Comparison of ENCODE assay signal across 30 mouse cellular contexts in genomic region chr2:29456631-29457320, GRCm38 (mm10).
DNase-seq lines count a peak whose midpoint lies in the region; ATAC-seq and TF ChIP-seq lines count a peak whose summit lies in the region.
"Had no signal": no experiment of that assay in that cellular context is flagged by ENCODE, and none has a peak within 500 bp of the region (broad histone marks: within the 10 kb centered on the region; RNA-seq: fewer than 3 reads in every experiment).

No protein-coding gene starts in this region.

- no peak overlapping the region for H3K4me3 ChIP-seq in liver, postnatal 0 days (ENCODE audit: low read depth, low read length)
- H3K4me3 ChIP-seq in liver, embryonic 13.5 days (replicated peaks): no peak overlapping the region
- no peak overlapping the region for H3K4me3 ChIP-seq in forebrain, postnatal 0 days (ENCODE audit: low read depth, low read length)
- no peak overlapping the region for H3K4me3 ChIP-seq in gastrocnemius, adult 2 months
- H3K4me3 ChIP-seq: embryonic facial prominence, embryonic 12.5 days; forebrain, embryonic 15.5 days; hindbrain, embryonic 12.5 days; limb, embryonic 12.5 days; midbrain, embryonic 12.5 days; myocyte; neural tube, embryonic 12.5 days had no signal

- no peak for TF ChIP-seq CTCF in liver, postnatal 0 days (IDR thresholded peaks at IDR 0.05; ENCODE audit: low read depth)
- TF ChIP-seq CTCF in forebrain, postnatal 0 days (IDR thresholded peaks at IDR 0.05; ENCODE audit: low read depth): no peak
- TF ChIP-seq CTCF in gastrocnemius, adult 2 months (IDR thresholded peaks at IDR 0.05): no peak

- no peak overlapping the region for H3K4me2 ChIP-seq in liver, postnatal 0 days (ENCODE audit: low read depth, low read length)
- peak overlapping the region; percentile 4; the same call in 1 of the 2 replicates for H3K4me2 ChIP-seq in liver, embryonic 13.5 days
- no peak overlapping the region for H3K4me2 ChIP-seq in forebrain, postnatal 0 days (ENCODE audit: low read depth)
- H3K4me2 ChIP-seq: embryonic facial prominence, embryonic 12.5 days; forebrain, embryonic 15.5 days; hindbrain, embryonic 12.5 days; limb, embryonic 12.5 days; midbrain, embryonic 12.5 days; neural tube, embryonic 12.5 days had no signal

- peaks cover 4% of the 10 kb centered on the region; the same call in 1 of the 2 replicates for H3K4me1 ChIP-seq in liver, postnatal 0 days (ENCODE audit: insufficient read depth)
- H3K4me1 ChIP-seq in liver, embryonic 13.5 days (replicated peaks): peaks cover 31% of the 10 kb centered on the region
- no peaks in the 10 kb centered on the region for H3K4me1 ChIP-seq in forebrain, postnatal 0 days (ENCODE audit: insufficient read depth)

- H3K9me3 ChIP-seq in liver, postnatal 0 days (ENCODE audit: low read length): no peaks in the 10 kb centered on the region
- no peaks in the 10 kb centered on the region for H3K9me3 ChIP-seq in liver, embryonic 13.5 days (replicated peaks)
- no peaks in the 10 kb centered on the region for H3K9me3 ChIP-seq in forebrain, postnatal 0 days (ENCODE audit: low read length)
- H3K9me3 ChIP-seq: embryonic facial prominence, embryonic 12.5 days; forebrain, embryonic 15.5 days; hindbrain, embryonic 12.5 days; limb, embryonic 12.5 days; midbrain, embryonic 12.5 days; neural tube, embryonic 12.5 days had no signal

- no peak overlapping the region for H3K9ac ChIP-seq in liver, postnatal 0 days (replicated peaks)
- H3K9ac ChIP-seq in liver, embryonic 13.5 days: no peak overlapping the region
- H3K9ac ChIP-seq in forebrain, postnatal 0 days: no peak overlapping the region
- H3K9ac ChIP-seq: embryonic facial prominence, embryonic 12.5 days; forebrain, embryonic 15.5 days; hindbrain, embryonic 12.5 days; limb, embryonic 12.5 days; liver, embryonic 14.5 days; midbrain, embryonic 12.5 days; neural tube, embryonic 12.5 days had no signal

- intact Hi-C loops in gastrocnemius, adult 2 months (cut with DNase I): no loop called here

- no peak for ATAC-seq in liver, postnatal 0 days
- no peak for ATAC-seq in liver, embryonic 13.5 days (ENCODE audit: low read depth)
- ATAC-seq in forebrain, postnatal 0 days: no peak
- ATAC-seq: forebrain, embryonic 15.5 days; intestine, postnatal 0 days; Patski had no signal

- DNase-seq in liver (peak; percentile 21), MEL-GATA-1-ER (ENCODE audit: extremely low read depth, low read depth) (peak; percentile 47)
- DNase-seq in liver, postnatal 0 days: no peak
- DNase-seq in lung, postnatal 36 days: peak; percentile 14
- DNase-seq in lung, postnatal 4 days: no peak
- DNase-seq in liver, embryonic 13.5 days: no peak
- no peak for DNase-seq in forebrain, postnatal 0 days
- DNase-seq in gastrocnemius, adult 2 months: no peak
- DNase-seq: adrenal gland, postnatal 10 days; cerebellum, adult 11 months; cerebellum, adult 9-10 months; cerebellum, postnatal 36 days; embryo, embryonic 11 days; heart, postnatal 14 days; kidney, adult 9 months; kidney, postnatal 10 days; layer of hippocampus, adult 9-11 months; right cerebral cortex, adult 18-20 months; spleen, adult 18-20 months had no signal

- no peak overlapping the region for H3K27ac ChIP-seq in liver, postnatal 0 days (ENCODE audit: low read depth)
- no peak overlapping the region for H3K27ac ChIP-seq in liver, embryonic 13.5 days
- no peak overlapping the region for H3K27ac ChIP-seq in forebrain, postnatal 0 days (ENCODE audit: low read depth, low read length)
- no peak overlapping the region for H3K27ac ChIP-seq in gastrocnemius, adult 2 months
- H3K27ac ChIP-seq: embryonic facial prominence, embryonic 12.5 days; hindbrain, embryonic 12.5 days; limb, embryonic 12.5 days; liver, embryonic 14.5 days; midbrain, embryonic 12.5 days; neural tube, embryonic 12.5 days; stomach, postnatal 0 days had no signal

- WGBS in liver, postnatal 0 days (ENCODE audit: insufficient replicate concordance): 37% methylated on average over 9 of the region's 9 CpGs
- 14% methylated on average over 9 of the region's 9 CpGs for WGBS in liver, embryonic 13.5 days (ENCODE audit: insufficient replicate concordance)
- 72% methylated on average over 9 of the region's 9 CpGs for WGBS in forebrain, postnatal 0 days

- H3K36me3 ChIP-seq in liver, postnatal 0 days (replicated peaks; ENCODE audit: insufficient read depth, low read length): no peaks in the 10 kb centered on the region
- H3K36me3 ChIP-seq in liver, embryonic 13.5 days: no peaks in the 10 kb centered on the region
- no peaks in the 10 kb centered on the region for H3K36me3 ChIP-seq in forebrain, postnatal 0 days (ENCODE audit: insufficient read depth)
- H3K36me3 ChIP-seq: embryonic facial prominence, embryonic 12.5 days; forebrain, embryonic 15.5 days; hindbrain, embryonic 12.5 days; limb, embryonic 12.5 days; midbrain, embryonic 12.5 days; neural tube, embryonic 12.5 days had no signal

- no peaks in the 10 kb centered on the region for H3K27me3 ChIP-seq in liver, postnatal 0 days (ENCODE audit: insufficient read depth, low read length)
- no peaks in the 10 kb centered on the region for H3K27me3 ChIP-seq in liver, embryonic 13.5 days
- no peaks in the 10 kb centered on the region for H3K27me3 ChIP-seq in forebrain, postnatal 0 days (ENCODE audit: insufficient read depth, low read length)
- H3K27me3 ChIP-seq: embryonic facial prominence, embryonic 12.5 days; forebrain, embryonic 15.5 days; hindbrain, embryonic 12.5 days; limb, embryonic 12.5 days; midbrain, embryonic 12.5 days; neural tube, embryonic 12.5 days; Patski had no signal

- no peak for TF ChIP-seq EP300 in liver, postnatal 0 days (IDR thresholded peaks at IDR 0.05; ENCODE audit: low read depth)

Comparison
In these comparisons a context has a peak if more than half of its experiments do, and no peak if none do; other contexts are left out.
1. DNase-seq: peak in liver (single experiment), lung, postnatal 36 days (single experiment) and MEL-GATA-1-ER (single experiment); none in liver, postnatal 0 days (single experiment), lung, postnatal 4 days (0 of 2), liver, embryonic 13.5 days (single experiment), forebrain, postnatal 0 days (single experiment) and gastrocnemius, adult 2 months (single experiment).